Mouse (Mus musculus): Measurements from ENCODE around the gene Snrpd3. TPM values are rescaled to one million over a fixed set of nuclear protein-coding genes. Genes with fewer than 3 reads are reported as not detected.
"Not testable (repeated sequence)": the region's sequence is repeated elsewhere in the genome, so short reads cannot be mapped to it uniquely, and the experiment has no call there.

Snrpd3 gene
- total RNA-seq, 2 experiments from 2014 or later: 114 to 124 TPM

GRCm38 (mm10) chr10:75565436-75565835 is 48.1 kb downstream of the Snrpd3 start:
- no peak for DNase-seq (ENCODE audit: low spot score in 2 of 2)

GRCm38 (mm10) chr10:75565906-75566305 is 48.6 kb downstream of the Snrpd3 start:
- DNase-seq (ENCODE audit: low spot score in 2 of 2): no peak

- no peak for DNase-seq (ENCODE audit: low spot score in 2 of 2)
Observed at GRCm38 (mm10) chr10:75566321-75566720, 49.0 kb downstream of the Snrpd3 start.

GRCm38 (mm10) chr10:75566765-75567164 is 49.4 kb downstream of the Snrpd3 start:
- not testable (repeated sequence) for DNase-seq (ENCODE audit: low spot score in 2 of 2)

- no peak for DNase-seq (ENCODE audit: low spot score in 2 of 2)
Observed at GRCm38 (mm10) chr10:75568029-75568428, 50.7 kb downstream of the Snrpd3 start.

GRCm38 (mm10) chr10:75568441-75568840 is 51.1 kb downstream of the Snrpd3 start:
- no peak for DNase-seq (ENCODE audit: low spot score in 2 of 2)

- DNase-seq (ENCODE audit: low spot score in 2 of 2): no peak
Observed at GRCm38 (mm10) chr10:75568851-75569250, 51.5 kb downstream of the Snrpd3 start.

- DNase-seq (ENCODE audit: low spot score in 2 of 2): no peak
Observed at GRCm38 (mm10) chr10:75570981-75571657, 53.8 kb downstream of the Snrpd3 start.

- DNase-seq (ENCODE audit: low spot score in 2 of 2): no peak
Observed at GRCm38 (mm10) chr10:75571937-75572336, 54.6 kb downstream of the Snrpd3 start.

- DNase-seq (ENCODE audit: low spot score in 2 of 2): no peak
Observed at GRCm38 (mm10) chr10:75573181-75573580, 55.8 kb downstream of the Snrpd3 start.

- no peak for DNase-seq (ENCODE audit: low spot score in 2 of 2)
Observed at GRCm38 (mm10) chr10:75573965-75574364, 56.6 kb downstream of the Snrpd3 start.

GRCm38 (mm10) chr10:75579129-75579528 is 61.8 kb downstream of the Snrpd3 start:
- no peak for DNase-seq (ENCODE audit: low spot score in 2 of 2)

- peak; percentile 76 to 81 for DNase-seq (ENCODE audit: low spot score in 2 of 2)
Observed at GRCm38 (mm10) chr10:75585876-75586552, 68.7 kb downstream of the Snrpd3 start.

- no peak for DNase-seq (ENCODE audit: low spot score in 2 of 2)
Observed at GRCm38 (mm10) chr10:75586553-75586879, 69.2 kb downstream of the Snrpd3 start.

Other genes starting within 250 kb of the Snrpd3 start
- gene Adora2a, start 200.7 kb upstream of the Snrpd3 start, total RNA-seq (2021): 1 to 10 TPM; 9.1 to 9.4 TPM
- 10 to 100 TPM in 1 of 2 experiments, 1 to 10 TPM in 1; 2.1 to 16.1 TPM for gene Upb1, start 116.4 kb upstream of the Snrpd3 start, total RNA-seq (2021)
- gene Gucd1, start 421 bp downstream of the Snrpd3 start, total RNA-seq (2021): 10 to 100 TPM; 42.4 to 44.6 TPM
- 1 to 10 TPM; 1.8 to 4.0 TPM for gene Lrrc75b, start 42.8 kb downstream of the Snrpd3 start, total RNA-seq (2021)
- 10 to 100 TPM in 1 of 2 experiments, 1 to 10 TPM in 1; 1.2 to 39.0 TPM for gene Ggt1, start 44.1 kb downstream of the Snrpd3 start, total RNA-seq (2021)
- gene Ggt5, start 71.8 kb downstream of the Snrpd3 start, total RNA-seq (2021): 10 to 100 TPM; 11.2 to 14.0 TPM
- gene Susd2, start 126.5 kb downstream of the Snrpd3 start, total RNA-seq (2021): 10 to 100 TPM in 1 of 2 experiments, 1 to 10 TPM in 1; 7.4 to 17.2 TPM
- gene Cabin1, start 246.8 kb downstream of the Snrpd3 start, total RNA-seq (2021): 10 to 100 TPM; 49.4 to 58.5 TPM

Measured in adrenal gland, postnatal 4 days (tissue).